In genomic region chr15:70605251-70605650, GRCm38 (mm10) we compare ENCODE assay signal across 12 mouse cellular contexts.
"Had no signal": no experiment of that assay in that cellular context is flagged by ENCODE, and none has a peak within 500 bp of the region (broad histone marks: within the 10 kb centered on the region; RNA-seq: fewer than 3 reads in every experiment).

No protein-coding gene starts in this region.

- H3K36me3 ChIP-seq: limb, embryonic 13.5 days; midbrain, embryonic 12.5 days; neural tube, embryonic 15.5 days had no signal

- H3K27me3 ChIP-seq: limb, embryonic 13.5 days; midbrain, embryonic 12.5 days; neural tube, embryonic 15.5 days had no signal

- H3K9ac ChIP-seq: limb, embryonic 13.5 days; liver, embryonic 14.5 days; midbrain, embryonic 12.5 days; neural tube, embryonic 15.5 days had no signal

- H3K4me1 ChIP-seq: limb, embryonic 13.5 days; midbrain, embryonic 12.5 days; neural tube, embryonic 15.5 days had no signal

- H3K9me3 ChIP-seq: limb, embryonic 13.5 days; midbrain, embryonic 12.5 days; neural tube, embryonic 15.5 days had no signal

- H3K27ac ChIP-seq: limb, embryonic 13.5 days; liver, embryonic 14.5 days; midbrain, embryonic 12.5 days; neural tube, embryonic 15.5 days had no signal

- H3K4me2 ChIP-seq: limb, embryonic 13.5 days; midbrain, embryonic 12.5 days; neural tube, embryonic 15.5 days had no signal

- H3K4me3 ChIP-seq: limb, embryonic 13.5 days; midbrain, embryonic 12.5 days; myocyte; neural tube, embryonic 15.5 days had no signal

- DNase-seq: kidney, adult 8-10 months; kidney, postnatal 25 days; lung, adult 18-20 months; right cerebral cortex, adult 18-20 months; right cerebral cortex, postnatal 25 days; thymus, adult 18-20 months; thymus, postnatal 25 days had no signal
